Mouse (Mus musculus) intestine, embryonic 15.5 days (tissue): Measurements from ENCODE around the gene Wdr62. TPM values are rescaled to one million over a fixed set of nuclear protein-coding genes. Genes with fewer than 3 reads are reported as not detected.

Experiments used
- ATAC-seq: fragments of 200-750 bp; cut with Nextera tagmentation; 2 replicates; pipeline ENCODE4 v1.8.0; 2017; ENCODE audit warnings: moderate TSS enrichment, moderate library complexity
- H3K27ac ChIP-seq: fragments of 300-500 bp; sonication (generic); 2 replicates; pipeline ENCODE4 v1.5.1; 2015; ENCODE audit warnings: mild to moderate bottlenecking, inconsistent platforms
- H3K27me3 ChIP-seq: fragments of 300-500 bp; sonication (generic); replicated peaks from 2 replicates; pipeline ENCODE4 v1.6.1; 2015; ENCODE audit warnings: inconsistent platforms
- H3K36me3 ChIP-seq: fragments of 300-500 bp; sonication (generic); 2 replicates; pipeline ENCODE4 v1.6.1; 2015; ENCODE audit warnings: inconsistent platforms
- H3K4me1 ChIP-seq: fragments of 300-500 bp; sonication (generic); replicated peaks from 2 replicates; pipeline ENCODE4 v1.6.1; 2015; ENCODE audit warnings: inconsistent platforms
- H3K4me2 ChIP-seq: fragments of 300-500 bp; sonication (generic); replicated peaks from 2 replicates; pipeline ENCODE4 v1.6.1; 2015; ENCODE audit warnings: mild to moderate bottlenecking, inconsistent platforms
- H3K4me3 ChIP-seq: fragments of 300-500 bp; sonication (generic); replicated peaks from 2 replicates; pipeline ENCODE4 v1.5.1; 2015; ENCODE audit warnings: inconsistent platforms
- H3K9ac ChIP-seq: fragments of 300-500 bp; sonication (generic); 2 replicates; pipeline ENCODE4 v1.6.1; 2015; ENCODE audit warnings: inconsistent platforms
- H3K9me3 ChIP-seq: fragments of 300-500 bp; sonication (generic); 2 replicates; pipeline ENCODE4 v1.6.1; 2016; ENCODE audit warnings: inconsistent platforms
- WGBS: fragments of 180-500 bp; shearing (Covaris S2); methylation state at CpG from one replicate; pipeline ENCODE4 v1.1.7; 2015; 5-methylcytosine and 5-hydroxymethylcytosine counted together
- polyA plus RNA-seq: library from polyadenylated mRNA; unstranded; fragments of >200 nt; fragmentation: Nextera tagmentation; extraction: Ambion mirVana; gene quantifications from 2 replicates; pipeline ENCODE4 v1.2.1, GENCODE M21; 2015

Gene Wdr62
- polyA plus RNA-seq, 1 experiment from 2014 or later, result 6.6 TPM

GRCm38 (mm10) chr7:30196171-30196570 lies 84.0 kb downstream of the Wdr62 start:
- no peak overlapping the region for H3K27ac ChIP-seq
- ATAC-seq, result no peak; the same call in 1 of the 2 replicates

GRCm38 (mm10) chr7:30195461-30195860 lies 84.8 kb downstream of the Wdr62 start:
- Histone ChIP-seq H3K9ac (no peak overlapping the region), H3K4me2 (peak overlapping the region; percentile 72), H3K27me3 (no peaks in the 10 kb centered on the region), H3K9me3 (no peaks in the 10 kb centered on the region), H3K27ac (no peak overlapping the region), H3K4me1 (peaks cover 24% of the 10 kb centered on the region), H3K36me3 (peaks cover 19% of the 10 kb centered on the region), H3K4me3 (0 out of 2 replicates have a peak overlapping the region, but pooled peaks have one; percentile 70)
- 57% methylated on average over 6 of the region's 6 CpGs for WGBS
- no peak for ATAC-seq

More at GRCm38 (mm10) chr7:30196171-30196570, 84.0 kb downstream of the Wdr62 start:
- Histone ChIP-seq H3K4me3 (no peak overlapping the region), H3K36me3 (peaks cover 12% of the 10 kb centered on the region; the same call in 1 of the 2 replicates), H3K9me3 (no peaks in the 10 kb centered on the region), H3K4me1 (peaks cover 24% of the 10 kb centered on the region), H3K4me2 (no peak overlapping the region), H3K27me3 (no peaks in the 10 kb centered on the region), H3K9ac (0 out of 2 replicates have a peak overlapping the region, but pooled peaks have one; percentile 5)
- 56% methylated on average over 6 of the region's 6 CpGs for WGBS

- peaks cover 24% of the 10 kb centered on the region for H3K4me1 ChIP-seq
- under 1% methylated on average over 28 of the region's 28 CpGs for WGBS
- H3K27me3 ChIP-seq, result no peaks in the 10 kb centered on the region
- peaks cover 22% of the 10 kb centered on the region for H3K36me3 ChIP-seq
- H3K4me2 ChIP-seq, result peak overlapping the region; percentile 72
- H3K4me3 ChIP-seq, result peak overlapping the region; percentile 70
- H3K9me3 ChIP-seq, result no peaks in the 10 kb centered on the region
- ATAC-seq, result peak; percentile 89
- peak overlapping the region; percentile 84 for H3K27ac ChIP-seq
- H3K9ac ChIP-seq, result peak overlapping the region; percentile 75
These were observed 85.3 kb downstream of the Wdr62 start for GRCm38 (mm10) chr7:30194884-30195283.

- peak; percentile 44 for ATAC-seq
- Histone ChIP-seq H3K4me1 (peaks cover 24% of the 10 kb centered on the region), H3K36me3 (peaks cover 22% of the 10 kb centered on the region), H3K9me3 (no peaks in the 10 kb centered on the region), H3K27me3 (no peaks in the 10 kb centered on the region), H3K4me3 (peak overlapping the region; percentile 70), H3K9ac (peak overlapping the region; percentile 75), H3K4me2 (peak overlapping the region; percentile 72), H3K27ac (peak overlapping the region; percentile 84)
- under 1% methylated on average over 26 of the region's 26 CpGs for WGBS
These were observed 86.0 kb downstream of the Wdr62 start for GRCm38 (mm10) chr7:30194101-30194831.

- Histone ChIP-seq H3K27me3 (no peaks in the 10 kb centered on the region), H3K4me1 (peaks cover 24% of the 10 kb centered on the region), H3K27ac (peak overlapping the region; percentile 84), H3K36me3 (peaks cover 22% of the 10 kb centered on the region), H3K4me3 (peak overlapping the region; percentile 70), H3K9me3 (no peaks in the 10 kb centered on the region), H3K9ac (peak overlapping the region; percentile 75), H3K4me2 (peak overlapping the region; percentile 72)
- ATAC-seq, result peak; percentile 80
- under 1% methylated on average over 26 of the region's 26 CpGs for WGBS
These were observed 86.6 kb downstream of the Wdr62 start for GRCm38 (mm10) chr7:30193581-30194100.

GRCm38 (mm10) chr7:30193013-30193412 lies 87.2 kb downstream of the Wdr62 start:
- H3K36me3 ChIP-seq, result peaks cover 28% of the 10 kb centered on the region
- peaks cover 20% of the 10 kb centered on the region for H3K4me1 ChIP-seq
- WGBS, result 24% methylated on average over 9 of the region's 9 CpGs
- H3K4me2 ChIP-seq, result peak overlapping the region; percentile 72
- H3K4me3 ChIP-seq, result peak overlapping the region; percentile 70
- peak overlapping the region; percentile 84; the same call in 1 of the 2 replicates for H3K27ac ChIP-seq
- ATAC-seq, result peak; percentile 4; the same call in 1 of the 2 replicates
- peak overlapping the region; percentile 75; the same call in 1 of the 2 replicates for H3K9ac ChIP-seq
- H3K27me3 ChIP-seq, result no peaks in the 10 kb centered on the region
- H3K9me3 ChIP-seq, result no peaks in the 10 kb centered on the region

- Histone ChIP-seq H3K9me3 (no peaks in the 10 kb centered on the region), H3K9ac (no peak overlapping the region), H3K27me3 (no peaks in the 10 kb centered on the region), H3K4me3 (no peak overlapping the region), H3K27ac (no peak overlapping the region), H3K36me3 (peaks cover 35% of the 10 kb centered on the region), H3K4me1 (peaks cover 20% of the 10 kb centered on the region), H3K4me2 (no peak overlapping the region)
- WGBS, result 86% methylated on average over 12 of the region's 12 CpGs
- ATAC-seq, result no peak
These were observed 88.1 kb downstream of the Wdr62 start for GRCm38 (mm10) chr7:30192088-30192487.

Other genes starting within 250 kb of the Wdr62 start
- gene Zfp14, start 229.0 kb downstream of the Wdr62 start, polyA plus RNA-seq, result 2.7 and 2.9 TPM in 2 replicates
- 3.9 and 4.5 TPM in 2 replicates for gene Zfp82, start 207.5 kb downstream of the Wdr62 start, polyA plus RNA-seq
- gene Gm26920, start 190.0 kb downstream of the Wdr62 start, polyA plus RNA-seq, result 1.2 and 1.5 TPM in 2 replicates
- gene Zfp566, start 189.9 kb downstream of the Wdr62 start, polyA plus RNA-seq, result 6.0 and 6.1 TPM in 2 replicates
- gene Zfp260, start 185.6 kb downstream of the Wdr62 start, polyA plus RNA-seq, result 71.0 and 82.3 TPM in 2 replicates
- gene Zfp382, start 158.5 kb downstream of the Wdr62 start, polyA plus RNA-seq, result 6.7 and 8.3 TPM in 2 replicates
- 12.2 and 13.6 TPM in 2 replicates for gene Zfp146, start 110.7 kb downstream of the Wdr62 start, polyA plus RNA-seq
- gene Cox7a1, start 96.3 kb downstream of the Wdr62 start, polyA plus RNA-seq, result 30.7 and 34.3 TPM in 2 replicates
- 83.7 and 101 TPM in 2 replicates for gene Capns1, start 81.6 kb downstream of the Wdr62 start, polyA plus RNA-seq
- gene Polr2i, start 48.5 kb downstream of the Wdr62 start, polyA plus RNA-seq, result 115 and 116 TPM in 2 replicates
- 136 and 148 TPM in 2 replicates for gene Tbcb, start 48.1 kb downstream of the Wdr62 start, polyA plus RNA-seq
- gene Ovol3, start 44.7 kb downstream of the Wdr62 start, polyA plus RNA-seq, result not detected in 2 replicates
- 0.34 and 0.56 TPM in 2 replicates for gene Thap8, start 325 bp downstream of the Wdr62 start, polyA plus RNA-seq
- 22.6 and 23.4 TPM in 2 replicates for gene Clip3, start 11.3 kb upstream of the Wdr62 start, polyA plus RNA-seq
- gene Alkbh6, start 28.3 kb upstream of the Wdr62 start, polyA plus RNA-seq, result 63.9 and 68.5 TPM in 2 replicates
- 47.7 and 65.3 TPM in 2 replicates for gene Syne4, start 34.4 kb upstream of the Wdr62 start, polyA plus RNA-seq
- gene E130208F15Rik, start 41.3 kb upstream of the Wdr62 start, polyA plus RNA-seq, result 1.8 TPM in 1 of 2 replicates, not detected in the other
- 15.5 and 18.0 TPM in 2 replicates for gene Sdhaf1, start 43.5 kb upstream of the Wdr62 start, polyA plus RNA-seq
- 2.9 and 3.9 TPM in 2 replicates for gene Lrfn3, start 82.4 kb upstream of the Wdr62 start, polyA plus RNA-seq
- gene Tyrobp, start 133.3 kb upstream of the Wdr62 start, polyA plus RNA-seq, result 49.8 and 63.7 TPM in 2 replicates
- 2.2 and 2.5 TPM in 2 replicates for gene Hcst, start 139.4 kb upstream of the Wdr62 start, polyA plus RNA-seq
- gene Nfkbid, start 141.3 kb upstream of the Wdr62 start, polyA plus RNA-seq, result 2.1 and 2.4 TPM in 2 replicates
- gene Aplp1, start 165.1 kb upstream of the Wdr62 start, polyA plus RNA-seq, result 39.0 and 40.8 TPM in 2 replicates
- gene Kirrel2, start 177.3 kb upstream of the Wdr62 start, polyA plus RNA-seq, result 2.0 and 3.0 TPM in 2 replicates
- 1.3 and 3.3 TPM in 2 replicates for gene Nphs1, start 177.9 kb upstream of the Wdr62 start, polyA plus RNA-seq
- 5.0 and 5.2 TPM in 2 replicates for gene Prodh2, start 213.2 kb upstream of the Wdr62 start, polyA plus RNA-seq